Mouse (Mus musculus) heart, postnatal 0 days (tissue): ENCODE measurements around the gene Itpr2. TPM values are rescaled to one million over a fixed set of nuclear protein-coding genes. Genes with fewer than 3 reads are reported as not detected.

ENCODE experiments used
- ATAC-seq: fragments of 200-750 bp; cut with Nextera tagmentation; 2 replicates; pipeline ENCODE4 v1.8.0; 2017; ENCODE audit warnings: low read depth, moderate number of reproducible peaks, moderate library complexity; ENCODE audit not compliant: insufficient read depth
- DNase-seq: peaks from one replicate; pipeline ENCODE4 v3.0.0-alpha.2; 2016; ENCODE audit warnings: low spot score
- H3K27ac ChIP-seq: fragments of 300-500 bp; sonication (generic); 2 replicates; pipeline ENCODE4 v1.5.1; 2014; ENCODE audit warnings: low read depth, mild to moderate bottlenecking
- H3K27me3 ChIP-seq: fragments of 300-500 bp; sonication (generic); 2 replicates; pipeline ENCODE4 v1.6.1; 2014; ENCODE audit warnings: low read length, mixed read lengths; ENCODE audit not compliant: control insufficient read depth, insufficient read depth
- H3K36me3 ChIP-seq: fragments of 300-500 bp; sonication (generic); replicated peaks from 2 replicates; pipeline ENCODE4 v1.6.1; 2014; ENCODE audit warnings: low read length, mixed read lengths; ENCODE audit not compliant: control insufficient read depth, insufficient read depth
- H3K4me1 ChIP-seq: fragments of 300-500 bp; sonication (generic); 2 replicates; pipeline ENCODE4 v1.6.1; 2014; ENCODE audit warnings: antibody characterized with exemption; ENCODE audit not compliant: control insufficient read depth, insufficient read depth
- H3K4me2 ChIP-seq: fragments of 300-500 bp; sonication (generic); 2 replicates; pipeline ENCODE4 v1.6.1; 2014; ENCODE audit warnings: low read depth, mild to moderate bottlenecking, low read length, moderate library complexity
- H3K4me3 ChIP-seq: fragments of 300-500 bp; sonication (generic); 2 replicates; pipeline ENCODE4 v1.5.1; 2014; ENCODE audit warnings: low read depth, low read length
- H3K9ac ChIP-seq: fragments of 300-500 bp; sonication (generic); replicated peaks from 2 replicates; pipeline ENCODE4 v1.6.1; 2014; ENCODE audit warnings: low read depth, low read length, mixed read lengths
- H3K9me3 ChIP-seq: fragments of 300-500 bp; sonication (generic); replicated peaks from 2 replicates; pipeline ENCODE4 v1.6.1; 2016; ENCODE audit warnings: low read length; ENCODE audit not compliant: control insufficient read depth
- CTCF ChIP-seq: IDR thresholded peaks from 2 replicates; pipeline ENCODE4 v1.5.1; 2016; ENCODE audit warnings: antibody characterized with exemption, control low read depth, low read depth
- EP300 ChIP-seq: IDR thresholded peaks from 2 replicates; pipeline ENCODE4 v1.6.1; 2016; ENCODE audit warnings: antibody characterized with exemption, low read depth
- WGBS: fragments of 180-500 bp; shearing (Covaris S2); extraction: QIAGEN DNeasy Blood & Tissue Kit; methylation state at CpG from one replicate; pipeline ENCODE4 v1.1.7; 2014; 5-methylcytosine and 5-hydroxymethylcytosine counted together
- polyA plus RNA-seq: library from polyadenylated mRNA; unstranded; fragments of >200 nt; fragmentation: Nextera tagmentation; extraction: Ambion mirVana; gene quantifications from 2 replicates; pipeline ENCODE4 v1.2.1, GENCODE M21; 2015
- total RNA-seq: library from RNA; depleted of rRNA; stranded (reverse); fragments of >200 nt; gene quantifications from 2 replicates; pipeline ENCODE4 v1.2.3, GENCODE M21; 2014; ENCODE audit warnings: low replicate concordance

Itpr2 gene
- total and polyA plus RNA-seq, 2 experiments from 2014 or later = 26.5 to 59.5 TPM

DNA sequence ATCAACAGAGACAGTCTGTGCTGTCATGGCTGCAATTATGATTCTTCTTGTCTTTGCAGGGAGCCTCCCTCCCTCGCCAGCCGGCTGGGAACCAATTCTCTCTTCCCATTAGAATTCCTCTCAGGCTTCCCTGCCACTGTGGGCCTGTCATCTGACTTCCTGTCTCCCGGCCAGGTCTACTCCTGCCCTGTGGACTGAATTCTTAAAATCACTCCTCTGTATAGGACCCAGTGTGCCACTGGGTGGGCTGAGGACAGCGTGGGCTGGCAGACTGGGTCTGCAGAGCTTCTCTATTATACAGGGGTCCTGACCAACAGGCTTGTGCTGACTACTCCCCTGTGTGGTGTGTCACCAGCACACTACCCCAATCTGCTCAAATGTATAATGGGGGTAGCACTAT lies 365.4 kb downstream of the Itpr2 start:
- Histone ChIP-seq H3K4me2 (no peak overlapping the region), H3K9me3 (no peaks in the 10 kb centered on the region), H3K27ac (no peak overlapping the region), H3K36me3 (peaks cover 7% of the 10 kb centered on the region; the same call in 1 of the 2 replicates), H3K27me3 (no peaks in the 10 kb centered on the region), H3K9ac (no peak overlapping the region), H3K4me3 (no peak overlapping the region), H3K4me1 (peaks cover 15% of the 10 kb centered on the region; the same call in 1 of the 2 replicates)
- TF ChIP-seq EP300 (no peak), CTCF (no peak)
- no peak for DNase-seq
- 52% methylated on average over 4 of the region's 4 CpGs for WGBS
- no peak for ATAC-seq

DNA sequence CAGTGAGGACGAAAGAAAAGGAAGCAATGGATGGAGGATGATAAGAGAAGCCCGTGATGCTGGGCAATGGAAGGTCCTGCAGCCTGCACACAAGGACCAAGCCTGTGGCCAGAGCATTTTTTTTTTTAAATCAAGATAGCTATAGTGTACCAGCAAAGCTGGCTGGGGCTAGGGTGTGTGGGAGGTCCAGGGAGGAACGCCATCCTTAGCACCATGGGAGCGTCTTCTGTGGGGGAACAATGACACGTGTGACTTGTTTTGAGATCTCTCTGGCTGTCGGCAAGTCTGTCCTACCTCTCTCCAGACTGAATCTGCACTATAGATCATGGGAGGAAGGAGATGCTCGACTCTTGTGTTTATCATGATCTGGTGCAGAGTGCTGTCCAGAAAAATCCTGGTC lies 365.8 kb downstream of the Itpr2 start:
- H3K36me3 ChIP-seq = peaks cover 5% of the 10 kb centered on the region; the same call in 1 of the 2 replicates
- H3K9me3 ChIP-seq = no peaks in the 10 kb centered on the region
- no peaks in the 10 kb centered on the region for H3K27me3 ChIP-seq
- TF ChIP-seq EP300 (no peak), CTCF (no peak)
- 45% methylated on average over 7 of the region's 7 CpGs for WGBS
- ATAC-seq (no peak), DNase-seq (no peak)
- H3K9ac ChIP-seq = no peak overlapping the region
- H3K4me2 ChIP-seq = no peak overlapping the region
- H3K4me1 ChIP-seq = peaks cover 15% of the 10 kb centered on the region; the same call in 1 of the 2 replicates
- H3K4me3 ChIP-seq = no peak overlapping the region
- H3K27ac ChIP-seq = no peak overlapping the region

DNA sequence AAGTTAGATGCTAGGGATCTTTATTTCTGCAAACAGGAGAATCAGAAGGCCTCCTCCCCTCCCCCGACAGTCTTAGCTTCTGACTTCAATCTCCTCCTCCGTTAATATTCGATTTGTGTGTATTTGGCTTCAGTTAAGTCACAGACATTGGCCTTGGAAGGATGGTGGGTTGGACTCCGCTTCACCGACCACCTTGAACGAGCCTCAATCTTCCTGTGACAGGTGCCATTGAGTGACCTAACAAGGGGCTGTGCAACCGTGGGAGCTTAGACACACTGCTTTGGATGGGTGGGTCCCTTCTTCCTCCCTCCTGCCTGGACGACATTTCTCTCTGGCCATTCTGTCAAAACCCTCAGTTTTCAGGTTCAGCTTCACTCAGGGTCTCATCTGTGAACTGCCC lies 366.7 kb downstream of the Itpr2 start:
- Histone ChIP-seq H3K4me2 (no peak overlapping the region), H3K4me1 (peaks cover 7% of the 10 kb centered on the region; the same call in 1 of the 2 replicates), H3K4me3 (no peak overlapping the region), H3K9ac (no peak overlapping the region), H3K27ac (no peak overlapping the region), H3K36me3 (peaks cover 5% of the 10 kb centered on the region; the same call in 1 of the 2 replicates), H3K27me3 (no peaks in the 10 kb centered on the region), H3K9me3 (no peaks in the 10 kb centered on the region)
- 82% methylated on average over 8 of the region's 8 CpGs for WGBS
- TF ChIP-seq CTCF (no peak), EP300 (no peak)
- ATAC-seq (no peak), DNase-seq (no peak)

DNA sequence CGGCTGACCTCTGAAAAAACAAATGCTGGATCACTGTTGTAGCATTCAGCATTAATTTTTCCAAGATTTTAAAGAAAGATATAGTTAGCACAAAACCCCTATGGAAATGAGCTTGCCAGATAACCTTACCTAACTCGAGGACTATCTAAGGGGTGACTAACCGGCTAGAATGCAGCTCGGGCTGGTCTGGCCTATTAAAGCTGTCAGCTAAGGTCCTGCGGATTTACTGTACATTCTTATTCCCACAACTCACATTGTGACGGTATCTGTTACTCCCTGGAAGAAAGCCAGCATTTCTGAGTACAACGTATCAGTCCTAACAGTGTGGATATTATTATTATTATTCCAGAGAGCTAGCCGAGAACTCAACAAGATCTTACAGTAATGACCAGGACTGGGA lies 368.1 kb downstream of the Itpr2 start:
- peaks cover 5% of the 10 kb centered on the region; the same call in 1 of the 2 replicates for H3K36me3 ChIP-seq
- H3K4me2 ChIP-seq = no peak overlapping the region
- peak overlapping the region; percentile 20; the same call in 1 of the 2 replicates for H3K27ac ChIP-seq
- H3K9ac ChIP-seq = no peak overlapping the region
- no peaks in the 10 kb centered on the region for H3K9me3 ChIP-seq
- H3K27me3 ChIP-seq = no peaks in the 10 kb centered on the region
- 28% methylated on average over 8 of the region's 8 CpGs for WGBS
- DNase-seq (peak; percentile 54), ATAC-seq (peak; percentile 58; the same call in 1 of the 2 replicates)
- no peak overlapping the region for H3K4me3 ChIP-seq
- H3K4me1 ChIP-seq = peaks cover 6% of the 10 kb centered on the region; the same call in 1 of the 2 replicates
- TF ChIP-seq EP300 = no peak
- TF ChIP-seq CTCF = no peak

DNA sequence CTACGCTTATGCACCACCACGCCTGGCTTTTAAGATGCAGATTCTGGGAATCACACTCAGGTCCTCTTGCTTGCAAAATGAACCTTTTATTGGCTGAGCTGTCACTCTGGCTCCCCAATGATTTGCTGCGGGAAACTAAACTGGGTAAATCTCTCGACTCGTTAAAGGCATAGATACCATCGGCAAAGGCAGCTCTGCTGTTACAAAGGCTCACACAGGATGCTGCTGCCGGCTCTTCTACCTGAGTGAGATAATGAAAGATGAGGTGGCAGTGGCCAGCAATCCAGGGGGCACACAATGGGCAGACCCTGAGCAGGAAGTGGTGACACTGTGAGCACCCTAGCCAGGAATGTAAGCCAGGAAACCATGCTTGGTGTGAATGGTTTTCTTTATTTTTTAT lies 373.0 kb downstream of the Itpr2 start:
- H3K27me3 ChIP-seq = no peaks in the 10 kb centered on the region
- H3K4me3 ChIP-seq = no peak overlapping the region
- WGBS = 81% methylated on average over 7 of the region's 7 CpGs
- H3K36me3 ChIP-seq = no peaks in the 10 kb centered on the region
- peaks cover 17% of the 10 kb centered on the region; the same call in 1 of the 2 replicates for H3K4me1 ChIP-seq
- no peak overlapping the region for H3K27ac ChIP-seq
- no peak for ATAC-seq
- H3K9me3 ChIP-seq = no peaks in the 10 kb centered on the region
- no peak overlapping the region for H3K9ac ChIP-seq
- H3K4me2 ChIP-seq = no peak overlapping the region
- no peak for DNase-seq
- TF ChIP-seq CTCF (no peak), EP300 (no peak)
